Mouse (Mus musculus) Patski (cell line): ENCODE measurements around the gene Pet117. TPM values are rescaled to one million over a fixed set of nuclear protein-coding genes. Genes with fewer than 3 reads are reported as not detected.

Experiments
- ATAC-seq: fragments of 100-300 bp; one replicate; pipeline ENCODE4 v1.8.0; 2021
- CTCF ChIA-PET: fragments of 350-600 bp; sonication (Branson Sonifier 250); formaldehyde crosslinking; loops from one replicate; lab custom pipeline; 2022; ENCODE audit warnings: inconsistent platforms; lab: Charles Lee
- POLR2A ChIA-PET: fragments of 350-600 bp; sonication (Branson Sonifier 250); formaldehyde crosslinking; loops from one replicate; lab custom pipeline; 2022; ENCODE audit warnings: antibody characterized with exemption, inconsistent platforms; lab: Charles Lee
- DNase-seq: peaks from one replicate; pipeline ENCODE4 v3.0.0-alpha.2; 2011; ENCODE audit warnings: low read depth, low spot score
- H3K27me3 ChIP-seq: fragments of 371-371 bp; one replicate; pipeline ENCODE4 v1.5.1; 2021
- CTCF ChIP-seq: fragments of 100-300 bp; IDR thresholded peaks from one replicate; pipeline ENCODE4 v1.5.1; 2021
- in situ Hi-C: fragments of 300-500 bp; cut with MboI; formaldehyde crosslinking; loops from 3 replicates; pipeline ENCODE4 v1.11.1; 2018; ENCODE audit warnings: low pct_unique_long_range_greater_than_20kb, mixed read lengths
- polyA plus RNA-seq: library from polyadenylated mRNA; unstranded; gene quantifications from one replicate; pipeline ENCODE4 v1.2.3, GENCODE M21; 2021

Gene Pet117
- polyA plus RNA-seq, 1 experiment from 2014 or later: 0.24 TPM

DNA sequence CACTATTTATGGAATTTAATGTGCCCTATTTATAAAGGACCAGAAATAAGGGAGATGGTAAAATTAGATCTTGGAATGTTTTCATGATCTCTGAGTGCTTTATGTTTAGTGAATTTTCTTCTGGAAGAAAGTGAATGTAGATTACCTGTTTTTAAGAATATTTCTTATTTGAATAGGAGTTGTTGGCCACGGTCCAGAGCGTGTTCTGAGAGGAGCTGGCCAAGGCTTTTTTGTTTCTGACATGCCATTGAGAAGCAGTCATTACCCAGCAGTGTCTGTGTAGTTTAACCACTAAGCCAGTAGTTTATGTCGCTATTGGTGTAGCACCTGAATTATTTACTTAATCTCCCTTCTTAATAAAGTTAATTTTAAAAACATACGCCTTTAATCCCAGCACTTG lies 12.9 kb downstream of the Pet117 start:
- POLR2A ChIA-PET: no interaction called here
- DNase-seq (no peak), ATAC-seq (no peak)
- CTCF ChIA-PET: no interaction called here
- in situ Hi-C loops: no loop called here
- H3K27me3 ChIP-seq: no peaks in the 10 kb centered on the region
- TF ChIP-seq CTCF: no peak

DNA sequence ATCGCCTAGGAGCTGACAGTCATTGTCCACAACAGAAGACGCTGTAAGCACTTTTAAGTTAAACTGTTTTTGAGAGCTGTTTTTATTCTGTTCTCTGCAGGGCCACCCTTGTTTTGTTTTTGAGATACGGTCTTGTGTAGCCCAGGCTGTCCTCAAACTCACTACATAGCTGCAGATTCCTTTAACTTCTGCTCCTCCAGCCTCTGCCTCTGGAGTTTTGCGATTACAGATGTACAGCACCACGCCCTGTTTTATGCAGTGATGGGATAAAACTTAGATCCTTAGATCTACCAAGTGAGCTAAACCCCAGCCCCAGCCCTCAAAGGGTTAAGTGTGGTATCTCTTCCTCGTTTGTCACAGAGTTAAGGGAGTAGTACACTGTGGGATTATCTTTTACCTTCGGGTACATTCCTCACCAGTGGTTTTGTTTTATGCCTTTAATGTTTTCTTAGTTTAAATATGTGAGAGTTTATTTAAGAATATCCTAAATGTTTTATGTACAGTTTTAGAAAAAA lies 13.9 kb downstream of the Pet117 start:
- no peak for TF ChIP-seq CTCF
- CTCF ChIA-PET: interaction anchor here (1.4 kb wide), 1 partner anchor 20 kb away, joined by 3 read pairs; no protein-coding TSS in a partner anchor
- in situ Hi-C loops: no loop called here
- POLR2A ChIA-PET: no interaction called here
- DNase-seq (no peak), ATAC-seq (no peak)
- no peaks in the 10 kb centered on the region for H3K27me3 ChIP-seq

DNA sequence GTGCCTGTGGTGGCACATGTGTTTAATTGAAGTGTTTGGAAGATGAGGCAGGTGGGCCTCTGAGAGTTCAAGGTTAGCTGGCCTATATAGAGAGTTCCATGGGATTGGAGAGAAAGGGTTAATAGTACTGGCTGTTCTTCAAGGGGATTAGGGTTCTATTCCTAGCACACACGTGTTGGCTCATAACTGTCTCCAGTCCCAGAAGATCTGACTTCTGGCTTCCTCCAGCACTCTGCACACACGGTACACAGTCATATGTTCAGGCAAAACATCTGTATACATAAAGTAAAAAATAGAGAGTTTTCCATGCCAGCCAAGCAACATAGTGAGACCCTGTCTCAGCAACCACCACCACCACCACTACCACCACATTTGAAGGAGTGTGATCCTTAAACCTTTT lies 17.5 kb downstream of the Pet117 start:
- ATAC-seq: no peak
- H3K27me3 ChIP-seq: no peaks in the 10 kb centered on the region
- DNase-seq: no peak
- TF ChIP-seq CTCF: no peak
- ChIA-PET CTCF (interaction anchor here (1.5 kb wide), 1 partner anchor 11 kb away, joined by 3 read pairs; no protein-coding TSS in a partner anchor), POLR2A (no interaction called here)
- in situ Hi-C loops: no loop called here

DNA sequence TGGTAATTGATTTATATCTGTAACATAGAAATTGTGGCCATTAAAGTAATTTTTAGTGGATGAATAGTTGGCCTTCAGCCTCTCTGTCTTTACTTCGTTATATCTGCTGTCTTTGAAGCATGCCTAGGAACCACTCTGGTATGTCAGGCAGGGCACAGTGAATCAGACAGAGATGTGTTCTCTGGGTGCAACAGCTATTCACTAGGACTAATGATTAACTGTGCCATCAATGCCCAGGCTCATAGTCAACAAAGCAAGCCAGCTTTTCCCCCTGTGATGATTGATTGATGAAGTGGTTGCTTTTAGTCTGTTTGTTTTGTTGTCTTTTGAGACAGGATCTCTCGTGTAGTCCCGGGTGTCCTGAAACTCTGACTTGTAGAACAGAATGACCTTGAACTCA lies 19.6 kb downstream of the Pet117 start:
- POLR2A ChIA-PET: interaction anchor here (0.5 to 1.3 kb wide), 2 partner anchors 12 to 1101 kb away, joined by 3 to 6 read pairs; no protein-coding TSS in a partner anchor
- DNase-seq (no peak), ATAC-seq (peak; percentile 87)
- CTCF ChIA-PET: interaction anchor here (0.7 to 1.4 kb wide), 3 partner anchors 10 to 23 kb away, joined by 3 read pairs; no protein-coding TSS in a partner anchor
- TF ChIP-seq CTCF: no peak
- in situ Hi-C loops: no loop called here
- no peaks in the 10 kb centered on the region for H3K27me3 ChIP-seq

DNA sequence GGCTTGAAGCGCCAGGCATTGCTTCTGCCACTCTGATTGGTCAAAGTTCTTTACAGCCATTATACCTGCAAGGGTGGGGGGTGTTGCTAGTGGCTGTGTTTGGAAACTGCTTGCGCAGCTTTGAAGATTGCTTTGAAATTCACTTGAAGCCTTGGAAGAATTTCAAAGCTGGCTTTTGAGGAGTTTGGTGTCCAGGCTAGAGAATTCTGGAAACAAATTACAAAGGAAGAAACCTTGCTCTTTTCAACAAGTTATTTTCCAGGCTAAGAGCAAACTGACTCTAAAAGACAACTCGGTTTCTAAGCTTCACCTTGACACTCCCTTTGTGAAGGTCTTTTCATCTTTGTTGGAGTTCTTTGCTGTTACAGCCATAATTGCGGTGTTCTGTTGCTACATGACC lies 30.7 kb downstream of the Pet117 start:
- POLR2A ChIA-PET: interaction anchor here (0.5 kb wide), 1 partner anchor 1768 kb away, joined by 3 read pairs; no protein-coding TSS in a partner anchor
- CTCF ChIA-PET: no interaction called here
- ATAC-seq: no peak
- no peak for DNase-seq
- in situ Hi-C loops: no loop called here
- no peak for TF ChIP-seq CTCF
- H3K27me3 ChIP-seq: no peaks in the 10 kb centered on the region

DNA sequence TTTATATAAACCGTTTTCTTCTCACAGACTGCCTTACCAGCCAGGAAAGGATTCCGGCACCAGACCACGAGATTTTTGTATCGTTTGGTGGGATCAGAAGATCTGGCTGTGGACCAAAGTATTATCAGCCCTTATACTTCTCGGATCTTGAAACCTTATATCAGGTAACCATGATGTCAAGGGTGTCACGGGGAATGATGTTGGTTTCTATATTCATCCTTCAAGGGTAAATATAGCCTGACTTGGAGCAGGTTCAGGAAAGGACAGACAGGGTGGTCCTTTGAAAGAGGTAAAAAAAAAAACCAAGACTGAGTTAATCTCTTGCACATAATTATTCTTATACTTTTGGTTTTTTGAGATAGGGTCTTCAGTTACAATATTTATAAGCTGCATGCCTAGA lies 31.9 kb downstream of the Pet117 start:
- no peak for TF ChIP-seq CTCF
- no peaks in the 10 kb centered on the region for H3K27me3 ChIP-seq
- ChIA-PET POLR2A (no interaction called here), CTCF (no interaction called here)
- no peak for DNase-seq
- in situ Hi-C loops: no loop called here
- ATAC-seq: no peak

DNA sequence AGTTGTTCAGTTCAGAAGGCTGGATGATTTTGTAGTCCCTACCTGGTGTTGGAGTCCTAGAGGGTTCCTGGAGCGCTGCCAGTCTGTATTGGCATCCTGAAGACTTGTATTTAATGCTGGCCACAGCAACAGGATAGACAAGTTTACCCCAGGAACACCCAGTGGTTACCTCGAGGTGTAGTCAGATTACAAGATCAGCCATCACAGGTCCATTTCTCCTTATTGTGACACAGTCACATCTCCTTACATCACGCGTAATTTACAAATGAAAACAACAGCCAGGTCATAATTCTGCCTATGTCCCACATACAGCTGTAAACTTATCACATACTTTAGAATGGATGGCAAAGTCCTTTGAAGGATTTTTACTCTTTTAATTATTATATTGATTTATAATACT lies 40.2 kb downstream of the Pet117 start:
- no peak for DNase-seq
- ChIA-PET POLR2A (no interaction called here), CTCF (no interaction called here)
- no peak for ATAC-seq
- H3K27me3 ChIP-seq: no peaks in the 10 kb centered on the region
- no peak for TF ChIP-seq CTCF
- in situ Hi-C loops: no loop called here

DNA sequence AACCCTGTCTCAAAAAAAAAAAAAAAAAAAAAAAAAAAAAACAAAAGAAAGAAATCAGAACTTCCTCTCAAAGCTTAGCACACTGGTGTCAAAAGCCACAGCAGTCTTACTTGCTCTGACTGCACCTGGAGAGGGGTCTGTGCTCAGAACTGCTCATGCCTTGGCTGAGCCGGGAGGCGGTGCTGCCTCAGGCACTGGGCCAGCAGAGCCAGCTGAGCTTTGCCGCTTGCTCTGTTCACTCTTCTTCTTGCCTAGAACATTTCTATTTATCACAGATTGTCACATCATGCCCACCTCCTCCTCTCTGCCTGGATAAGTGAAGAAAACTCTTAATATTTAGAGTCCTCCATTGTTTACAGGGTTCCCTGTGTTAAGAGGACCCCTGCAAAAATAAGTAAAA lies 41.8 kb downstream of the Pet117 start:
- DNase-seq: no peak
- no peak for ATAC-seq
- CTCF ChIA-PET: interaction anchor here (0.8 to 1.2 kb wide), 2 partner anchors 16 to 35 kb away, joined by 3 read pairs; no protein-coding TSS in a partner anchor
- POLR2A ChIA-PET: interaction anchor here (0.7 kb wide), 1 partner anchor 15 kb away, joined by 3 read pairs; no protein-coding TSS in a partner anchor
- no peak for TF ChIP-seq CTCF
- in situ Hi-C loops: no loop called here
- no peaks in the 10 kb centered on the region for H3K27me3 ChIP-seq

DNA sequence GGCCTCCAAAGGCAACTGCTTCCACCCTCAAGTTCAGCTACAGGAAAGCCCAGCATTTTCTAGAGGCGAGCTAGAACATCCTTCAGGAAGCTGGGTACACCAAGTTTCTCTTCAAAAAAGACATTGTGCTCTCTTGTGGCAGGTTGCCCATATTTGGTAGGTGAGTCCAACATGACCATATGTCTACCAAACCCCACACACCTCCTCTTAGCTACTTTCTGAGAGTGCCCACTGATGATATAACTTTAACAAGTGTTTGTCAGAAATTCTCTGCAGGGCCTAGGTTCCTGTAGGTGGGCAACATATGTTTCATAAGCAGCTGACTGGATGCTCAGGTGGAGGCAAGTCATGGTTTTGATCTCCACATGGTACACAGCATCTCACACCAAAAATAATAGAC lies 45.9 kb downstream of the Pet117 start:
- TF ChIP-seq CTCF: no peak
- DNase-seq (no peak), ATAC-seq (no peak)
- no peaks in the 10 kb centered on the region for H3K27me3 ChIP-seq
- in situ Hi-C loops: no loop called here
- ChIA-PET POLR2A (no interaction called here), CTCF (interaction anchor here (0.7 to 1.1 kb wide), 4 partner anchors 9 to 38 kb away, joined by 3 read pairs; no protein-coding TSS in a partner anchor)

DNA sequence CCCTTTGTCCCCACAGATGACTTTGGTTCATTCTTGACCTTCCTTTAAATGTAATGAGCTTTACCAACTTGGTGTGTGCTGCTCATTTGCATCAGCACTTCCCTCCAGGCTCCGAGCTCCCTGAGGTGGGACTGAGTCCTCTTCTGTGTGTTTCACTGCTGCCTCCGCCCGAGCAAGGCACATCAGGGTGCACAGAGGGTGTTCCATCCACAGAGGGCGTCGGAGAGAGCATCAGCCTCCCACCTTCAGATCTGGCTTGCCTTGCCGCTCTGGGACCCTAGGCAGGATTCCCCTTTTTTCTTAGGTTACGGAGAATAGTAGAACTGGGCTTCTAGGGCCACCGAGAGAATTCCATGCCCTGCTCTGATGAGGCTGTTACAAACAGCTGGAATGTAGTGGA lies 48.1 kb downstream of the Pet117 start:
- CTCF ChIA-PET: interaction anchor here (0.9 kb wide), 1 partner anchor 22 kb away, joined by 3 read pairs; no protein-coding TSS in a partner anchor

DNA sequence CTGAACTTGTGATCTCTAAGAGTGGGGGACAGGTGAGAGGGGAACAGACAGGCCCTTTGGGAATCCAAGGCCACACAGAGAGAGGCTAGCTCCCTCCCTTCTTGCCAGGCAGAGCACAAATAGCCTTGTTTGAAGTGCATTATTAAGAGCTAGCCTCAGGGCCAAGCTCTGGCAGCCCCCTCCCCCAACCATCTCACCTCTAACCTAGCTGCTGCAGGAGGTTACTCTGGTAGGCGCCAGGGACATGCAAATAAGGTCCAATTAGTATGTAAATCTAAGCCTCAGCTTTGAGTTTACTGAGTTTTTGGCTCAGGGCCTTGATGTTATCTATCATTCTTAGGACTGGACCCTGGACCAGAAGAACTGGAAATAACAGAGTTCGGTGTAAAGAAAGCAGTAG lies 49.3 kb downstream of the Pet117 start:
- ATAC-seq (no peak), DNase-seq (no peak)
- ChIA-PET CTCF (interaction anchor here (0.9 kb wide), 1 partner anchor 24 kb away, joined by 3 read pairs; no protein-coding TSS in a partner anchor), POLR2A (interaction anchor here (0.7 kb wide), 1 partner anchor 156 kb away, joined by 6 read pairs; no protein-coding TSS in a partner anchor)
- no peaks in the 10 kb centered on the region for H3K27me3 ChIP-seq
- no peak for TF ChIP-seq CTCF
- in situ Hi-C loops: no loop called here

More for the DNA sequence above, 48.1 kb downstream of the Pet117 start:
- in situ Hi-C loops: no loop called here
- no peaks in the 10 kb centered on the region for H3K27me3 ChIP-seq
- ATAC-seq (no peak), DNase-seq (no peak)
- TF ChIP-seq CTCF: no peak
- POLR2A ChIA-PET: no interaction called here
